30 mouse cellular contexts compared by ENCODE assay signal in the genomic region with DNA sequence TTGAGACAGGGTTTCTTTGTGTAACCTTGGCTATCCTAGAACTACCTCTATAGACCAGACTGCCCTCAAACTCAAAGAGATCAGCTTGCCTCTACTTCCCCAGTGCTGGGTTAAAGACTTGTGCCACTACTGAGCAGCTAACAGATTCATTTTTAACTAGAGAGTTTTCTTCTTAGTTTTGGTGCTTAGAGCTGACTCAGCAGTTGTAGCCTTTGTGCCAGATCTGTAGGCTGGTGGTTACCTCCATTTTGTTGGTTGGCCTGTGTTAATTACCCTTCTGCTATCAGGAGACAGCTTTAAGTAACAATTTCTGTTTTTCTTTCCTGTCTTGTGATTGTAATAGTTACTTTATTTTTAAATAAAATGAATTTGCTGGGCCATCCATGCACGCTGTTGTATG.
"Had no signal": no experiment of that assay in that cellular context is flagged by ENCODE, and none has a peak within 500 bp of the region (broad histone marks: within the 10 kb centered on the region; RNA-seq: fewer than 3 reads in every experiment).

No protein-coding gene starts in this region.

- H3K4me1 ChIP-seq: limb, embryonic 10.5 days; limb, embryonic 12.5 days; limb, embryonic 13.5 days; limb, embryonic 15.5 days; liver, embryonic 12.5 days; liver, embryonic 13.5 days; liver, embryonic 15.5 days; lung, embryonic 15.5 days; megakaryocyte, embryonic 14.5 days; midbrain, embryonic 10.5 days; midbrain, embryonic 12.5 days; midbrain, embryonic 13.5 days; midbrain, embryonic 15.5 days had no signal

- H3K27me3 ChIP-seq: limb, embryonic 12.5 days; limb, embryonic 13.5 days; limb, embryonic 15.5 days; liver, embryonic 12.5 days; liver, embryonic 13.5 days; liver, embryonic 15.5 days; lung, embryonic 15.5 days; megakaryocyte, embryonic 14.5 days; midbrain, embryonic 12.5 days; midbrain, embryonic 13.5 days; midbrain, embryonic 15.5 days had no signal

- H3K4me3 ChIP-seq: left cerebral cortex, adult 2 months; limb, embryonic 10.5 days; limb, embryonic 12.5 days; limb, embryonic 13.5 days; limb, embryonic 15.5 days; liver, embryonic 12.5 days; liver, embryonic 13.5 days; liver, embryonic 15.5 days; lung, embryonic 15.5 days; megakaryocyte, embryonic 14.5 days; midbrain, embryonic 10.5 days; midbrain, embryonic 12.5 days; midbrain, embryonic 13.5 days; midbrain, embryonic 15.5 days; myocyte had no signal

- H3K4me2 ChIP-seq: limb, embryonic 12.5 days; limb, embryonic 13.5 days; limb, embryonic 15.5 days; liver, embryonic 11.5 days; liver, embryonic 12.5 days; liver, embryonic 13.5 days; liver, embryonic 15.5 days; lung, embryonic 14.5 days; lung, embryonic 15.5 days; midbrain, embryonic 11.5 days; midbrain, embryonic 12.5 days; midbrain, embryonic 13.5 days; midbrain, embryonic 15.5 days had no signal

- H3K27ac ChIP-seq: left cerebral cortex, adult 2 months; limb, embryonic 10.5 days; limb, embryonic 12.5 days; limb, embryonic 13.5 days; limb, embryonic 15.5 days; liver, embryonic 12.5 days; liver, embryonic 13.5 days; liver, embryonic 14.5 days; liver, embryonic 15.5 days; lung, embryonic 15.5 days; macrophage; midbrain, embryonic 10.5 days; midbrain, embryonic 12.5 days; midbrain, embryonic 13.5 days; midbrain, embryonic 15.5 days had no signal

- DNase-seq: left cerebral cortex, postnatal 4 days; liver; liver, embryonic 13.5 days; liver, postnatal 0 days; lung, adult 18-20 months; lung, adult 2 months; lung, embryonic 14.5 days; lung, postnatal 10 days; lung, postnatal 14 days; lung, postnatal 36 days; lung, postnatal 4 days; midbrain, embryonic 14.5 days had no signal

- H3K9me3 ChIP-seq: limb, embryonic 10.5 days; limb, embryonic 12.5 days; limb, embryonic 13.5 days; limb, embryonic 15.5 days; liver, embryonic 12.5 days; liver, embryonic 13.5 days; liver, embryonic 15.5 days; lung, embryonic 15.5 days; megakaryocyte, embryonic 14.5 days; midbrain, embryonic 10.5 days; midbrain, embryonic 12.5 days; midbrain, embryonic 13.5 days; midbrain, embryonic 15.5 days had no signal

- H3K9ac ChIP-seq: limb, embryonic 12.5 days; limb, embryonic 13.5 days; limb, embryonic 15.5 days; liver, embryonic 12.5 days; liver, embryonic 13.5 days; liver, embryonic 14.5 days; liver, embryonic 15.5 days; liver, postnatal 0 days; lung, embryonic 14.5 days; lung, embryonic 15.5 days; midbrain, embryonic 12.5 days; midbrain, embryonic 13.5 days; midbrain, embryonic 15.5 days had no signal
